Mouse (Mus musculus): ENCODE measurements at regions not wholly inside any gene's neighbourhood (a gene's known extent, or its start where the extent isn't known, plus 50 kb on each side); places are given as distances from the start of the nearest gene placed in this dataset.

- DNase-seq, result no peak
These were observed 1097.2 kb upstream of the Epha7 start for GRCm38 (mm10) chr4:27715696-27716095.

- peak; percentile 49 to 79 for DNase-seq
These were observed 1085.2 kb upstream of the Epha7 start for GRCm38 (mm10) chr4:27727761-27728160.

GRCm38 (mm10) chr4:27734143-27734542 is 1078.8 kb upstream of the Epha7 start:
- DNase-seq, result no peak

GRCm38 (mm10) chr4:27781874-27782273 is 1031.1 kb upstream of the Epha7 start:
- DNase-seq, result peak; percentile 4 to 51

GRCm38 (mm10) chr4:27787070-27787469 is 1025.9 kb upstream of the Epha7 start:
- DNase-seq, result no peak

All from cerebellum, postnatal 14 days (tissue).